Mouse (Mus musculus): Measurements from ENCODE around the gene Gfod2.

DNA sequence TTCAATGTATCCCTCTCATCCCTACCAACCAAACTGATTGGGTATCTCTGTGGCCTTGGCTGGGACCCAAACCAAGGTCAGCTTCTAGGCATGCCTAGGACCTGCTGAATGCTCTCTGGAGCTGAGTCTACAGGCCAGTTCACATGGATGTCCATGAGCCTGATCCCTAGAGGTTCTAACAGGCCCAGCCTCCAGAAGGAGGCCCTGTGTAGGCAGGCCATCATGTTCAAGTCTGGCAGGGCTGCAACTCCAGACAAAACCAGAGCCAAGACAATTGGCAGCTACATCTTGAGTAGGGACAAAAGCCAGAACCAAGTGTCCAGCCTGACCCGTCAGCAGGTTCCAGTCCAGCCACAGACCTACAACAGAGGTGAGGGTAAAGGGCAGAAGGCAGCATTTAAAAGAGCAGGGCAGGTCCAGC is 15.0 kb upstream of the Gfod2 start:
- TF ChIP-seq CTCF (IDR thresholded peaks at IDR 0.05; ENCODE audit: low read depth) (no peak), EP300 (IDR thresholded peaks at IDR 0.05; ENCODE audit: low read depth) (no peak)

Data from liver, postnatal 0 days (tissue).